Mouse (Mus musculus): ENCODE measurements around the gene Tsc1. TPM values are rescaled to one million over a fixed set of nuclear protein-coding genes. Genes with fewer than 3 reads are reported as not detected.

Gene Tsc1
- polyA plus RNA-seq, 1 experiment from 2014 or later = 16.4 TPM

GRCm38 (mm10) chr2:28628053-28628452, 13.0 kb upstream of the Tsc1 start:
- Histone ChIP-seq H3K27me3 (ENCODE audit: control insufficient read depth, insufficient read depth, low read length) (no peaks in the 10 kb centered on the region), H3K27ac (replicated peaks; ENCODE audit: low read depth, low read length) (no peak overlapping the region), H3K9ac (replicated peaks; ENCODE audit: low read length) (no peak overlapping the region), H3K36me3 (replicated peaks; ENCODE audit: control insufficient read depth, insufficient read depth, low read depth, low read length) (no peaks in the 10 kb centered on the region), H3K4me2 (ENCODE audit: low read depth, low read length) (no peak overlapping the region), H3K4me3 (ENCODE audit: low read depth, low read length) (no peak overlapping the region), H3K4me1 (ENCODE audit: control insufficient read depth, insufficient read depth, low read length) (no peaks in the 10 kb centered on the region), H3K9me3 (replicated peaks; ENCODE audit: control insufficient read depth, low read length) (no peaks in the 10 kb centered on the region)
- WGBS = 66% methylated on average over 2 of the region's 2 CpGs
- ATAC-seq (replicated peaks; ENCODE audit: insufficient number of reproducible peaks, low FRiP score, low TSS enrichment, low read depth) (no peak), DNase-seq (ENCODE audit: low spot score) (no peak)

GRCm38 (mm10) chr2:28629911-28630381, 11.1 kb upstream of the Tsc1 start:
- Histone ChIP-seq H3K9ac (replicated peaks; ENCODE audit: low read length) (no peak overlapping the region), H3K36me3 (replicated peaks; ENCODE audit: control insufficient read depth, insufficient read depth, low read depth, low read length) (no peaks in the 10 kb centered on the region), H3K27me3 (ENCODE audit: control insufficient read depth, insufficient read depth, low read length) (no peaks in the 10 kb centered on the region), H3K9me3 (replicated peaks; ENCODE audit: control insufficient read depth, low read length) (no peaks in the 10 kb centered on the region), H3K4me3 (ENCODE audit: low read depth, low read length) (no peak overlapping the region), H3K27ac (replicated peaks; ENCODE audit: low read depth, low read length) (no peak overlapping the region), H3K4me2 (ENCODE audit: low read depth, low read length) (no peak overlapping the region), H3K4me1 (ENCODE audit: control insufficient read depth, insufficient read depth, low read length) (no peaks in the 10 kb centered on the region)
- 38% methylated on average over 4 of the region's 4 CpGs for WGBS
- DNase-seq (ENCODE audit: low spot score) (no peak), ATAC-seq (replicated peaks; ENCODE audit: insufficient number of reproducible peaks, low FRiP score, low TSS enrichment, low read depth) (no peak)

- Histone ChIP-seq H3K27ac (replicated peaks; ENCODE audit: low read depth, low read length) (no peak overlapping the region), H3K4me2 (ENCODE audit: low read depth, low read length) (no peak overlapping the region), H3K4me1 (ENCODE audit: control insufficient read depth, insufficient read depth, low read length) (peaks cover 3% of the 10 kb centered on the region; the same call in 1 of the 2 replicates), H3K9me3 (replicated peaks; ENCODE audit: control insufficient read depth, low read length) (no peaks in the 10 kb centered on the region), H3K4me3 (ENCODE audit: low read depth, low read length) (no peak overlapping the region), H3K36me3 (replicated peaks; ENCODE audit: control insufficient read depth, insufficient read depth, low read depth, low read length) (no peaks in the 10 kb centered on the region), H3K9ac (replicated peaks; ENCODE audit: low read length) (no peak overlapping the region), H3K27me3 (ENCODE audit: control insufficient read depth, insufficient read depth, low read length) (no peaks in the 10 kb centered on the region)
- WGBS = 75% methylated on average over 1 of the region's 1 CpGs
- no peak for DNase-seq (ENCODE audit: low spot score)
- ATAC-seq (replicated peaks; ENCODE audit: insufficient number of reproducible peaks, low FRiP score, low TSS enrichment, low read depth) = no peak
These were observed 8.4 kb upstream of the Tsc1 start for GRCm38 (mm10) chr2:28632626-28633025.

- no peaks in the 10 kb centered on the region for H3K27me3 ChIP-seq (ENCODE audit: control insufficient read depth, insufficient read depth, low read length)
- no peak overlapping the region for H3K4me2 ChIP-seq (ENCODE audit: low read depth, low read length)
- H3K9ac ChIP-seq (replicated peaks; ENCODE audit: low read length) = no peak overlapping the region
- no peaks in the 10 kb centered on the region for H3K9me3 ChIP-seq (replicated peaks; ENCODE audit: control insufficient read depth, low read length)
- DNase-seq (ENCODE audit: low spot score) (no peak), ATAC-seq (replicated peaks; ENCODE audit: insufficient number of reproducible peaks, low FRiP score, low TSS enrichment, low read depth) (no peak)
- peaks cover 3% of the 10 kb centered on the region; the same call in 1 of the 2 replicates for H3K4me1 ChIP-seq (ENCODE audit: control insufficient read depth, insufficient read depth, low read length)
- H3K36me3 ChIP-seq (replicated peaks; ENCODE audit: control insufficient read depth, insufficient read depth, low read depth, low read length) = no peaks in the 10 kb centered on the region
- WGBS = 56% methylated on average over 4 of the region's 4 CpGs
- H3K4me3 ChIP-seq (ENCODE audit: low read depth, low read length) = no peak overlapping the region
- no peak overlapping the region for H3K27ac ChIP-seq (replicated peaks; ENCODE audit: low read depth, low read length)
These were observed 7.9 kb upstream of the Tsc1 start for GRCm38 (mm10) chr2:28633136-28633535.

- peaks cover 3% of the 10 kb centered on the region; the same call in 1 of the 2 replicates for H3K4me1 ChIP-seq (ENCODE audit: control insufficient read depth, insufficient read depth, low read length)
- WGBS = 88% methylated on average over 1 of the region's 1 CpGs
- no peak overlapping the region for H3K4me3 ChIP-seq (ENCODE audit: low read depth, low read length)
- DNase-seq (ENCODE audit: low spot score) (no peak), ATAC-seq (replicated peaks; ENCODE audit: insufficient number of reproducible peaks, low FRiP score, low TSS enrichment, low read depth) (no peak)
- no peak overlapping the region for H3K9ac ChIP-seq (replicated peaks; ENCODE audit: low read length)
- no peaks in the 10 kb centered on the region for H3K36me3 ChIP-seq (replicated peaks; ENCODE audit: control insufficient read depth, insufficient read depth, low read depth, low read length)
- no peaks in the 10 kb centered on the region for H3K27me3 ChIP-seq (ENCODE audit: control insufficient read depth, insufficient read depth, low read length)
- no peaks in the 10 kb centered on the region for H3K9me3 ChIP-seq (replicated peaks; ENCODE audit: control insufficient read depth, low read length)
- H3K27ac ChIP-seq (replicated peaks; ENCODE audit: low read depth, low read length) = no peak overlapping the region
- no peak overlapping the region for H3K4me2 ChIP-seq (ENCODE audit: low read depth, low read length)
These were observed 5.8 kb upstream of the Tsc1 start for GRCm38 (mm10) chr2:28635199-28635598.

GRCm38 (mm10) chr2:28637106-28637845, 3.8 kb upstream of the Tsc1 start:
- Histone ChIP-seq H3K9me3 (replicated peaks; ENCODE audit: control insufficient read depth, low read length) (no peaks in the 10 kb centered on the region), H3K36me3 (replicated peaks; ENCODE audit: control insufficient read depth, insufficient read depth, low read depth, low read length) (no peaks in the 10 kb centered on the region), H3K4me2 (ENCODE audit: low read depth, low read length) (no peak overlapping the region), H3K27ac (replicated peaks; ENCODE audit: low read depth, low read length) (no peak overlapping the region), H3K4me1 (ENCODE audit: control insufficient read depth, insufficient read depth, low read length) (peaks cover 3% of the 10 kb centered on the region; the same call in 1 of the 2 replicates), H3K4me3 (ENCODE audit: low read depth, low read length) (no peak overlapping the region), H3K27me3 (ENCODE audit: control insufficient read depth, insufficient read depth, low read length) (no peaks in the 10 kb centered on the region), H3K9ac (replicated peaks; ENCODE audit: low read length) (no peak overlapping the region)
- no peak for ATAC-seq (replicated peaks; ENCODE audit: insufficient number of reproducible peaks, low FRiP score, low TSS enrichment, low read depth)
- no peak for DNase-seq (ENCODE audit: low spot score)
- 70% methylated on average over 9 of the region's 9 CpGs for WGBS

GRCm38 (mm10) chr2:28638352-28638751, 2.7 kb upstream of the Tsc1 start:
- H3K27me3 ChIP-seq (ENCODE audit: control insufficient read depth, insufficient read depth, low read length) = no peaks in the 10 kb centered on the region
- H3K9ac ChIP-seq (replicated peaks; ENCODE audit: low read length) = peak overlapping the region; percentile 25
- ATAC-seq (replicated peaks; ENCODE audit: insufficient number of reproducible peaks, low FRiP score, low TSS enrichment, low read depth) (no peak), DNase-seq (ENCODE audit: low spot score) (no peak)
- H3K4me3 ChIP-seq (ENCODE audit: low read depth, low read length) = 0 out of 2 replicates have a peak overlapping the region, but pooled peaks have one; percentile 10
- no peaks in the 10 kb centered on the region for H3K9me3 ChIP-seq (replicated peaks; ENCODE audit: control insufficient read depth, low read length)
- no peaks in the 10 kb centered on the region for H3K36me3 ChIP-seq (replicated peaks; ENCODE audit: control insufficient read depth, insufficient read depth, low read depth, low read length)
- peaks cover 3% of the 10 kb centered on the region; the same call in 1 of the 2 replicates for H3K4me1 ChIP-seq (ENCODE audit: control insufficient read depth, insufficient read depth, low read length)
- H3K27ac ChIP-seq (replicated peaks; ENCODE audit: low read depth, low read length) = 0 out of 2 replicates have a peak overlapping the region, but pooled peaks have one; percentile 8
- WGBS = 17% methylated on average over 9 of the region's 9 CpGs
- H3K4me2 ChIP-seq (ENCODE audit: low read depth, low read length) = peak overlapping the region; percentile 25

GRCm38 (mm10) chr2:28638886-28639285, 2.1 kb upstream of the Tsc1 start:
- Histone ChIP-seq H3K27me3 (ENCODE audit: control insufficient read depth, insufficient read depth, low read length) (no peaks in the 10 kb centered on the region), H3K4me3 (ENCODE audit: low read depth, low read length) (0 out of 2 replicates have a peak overlapping the region, but pooled peaks have one; percentile 10), H3K9me3 (replicated peaks; ENCODE audit: control insufficient read depth, low read length) (no peaks in the 10 kb centered on the region), H3K4me1 (ENCODE audit: control insufficient read depth, insufficient read depth, low read length) (peaks cover 3% of the 10 kb centered on the region; the same call in 1 of the 2 replicates), H3K27ac (replicated peaks; ENCODE audit: low read depth, low read length) (0 out of 2 replicates have a peak overlapping the region, but pooled peaks have one; percentile 8), H3K36me3 (replicated peaks; ENCODE audit: control insufficient read depth, insufficient read depth, low read depth, low read length) (no peaks in the 10 kb centered on the region), H3K9ac (replicated peaks; ENCODE audit: low read length) (peak overlapping the region; percentile 25), H3K4me2 (ENCODE audit: low read depth, low read length) (peak overlapping the region; percentile 25)
- DNase-seq (ENCODE audit: low spot score) (peak; percentile 81), ATAC-seq (replicated peaks; ENCODE audit: insufficient number of reproducible peaks, low FRiP score, low TSS enrichment, low read depth) (no peak)
- 4% methylated on average over 9 of the region's 9 CpGs for WGBS
